Mouse (Mus musculus) urinary bladder, postnatal 25 days (tissue): Measurements from ENCODE around the gene Alpl.

ENCODE experiments used
- DNase-seq: peaks from one replicate; pipeline ENCODE4 v3.0.0; 2022; ENCODE audit warnings: low spot score

The Alpl gene

GRCm38 (mm10) chr4:137770901-137771612 lies 25.1 kb downstream of the Alpl start:
- DNase-seq = peak; percentile 36

- DNase-seq = no peak
Observed at GRCm38 (mm10) chr4:137769635-137770034, 26.5 kb downstream of the Alpl start.

- no peak for DNase-seq
Observed at GRCm38 (mm10) chr4:137768831-137769230, 27.4 kb downstream of the Alpl start.

GRCm38 (mm10) chr4:137768381-137768780 lies 27.8 kb downstream of the Alpl start:
- no peak for DNase-seq

GRCm38 (mm10) chr4:137766365-137766764 lies 29.8 kb downstream of the Alpl start:
- DNase-seq = no peak

GRCm38 (mm10) chr4:137765554-137765971 lies 30.6 kb downstream of the Alpl start:
- DNase-seq = no peak

GRCm38 (mm10) chr4:137764621-137765020 lies 31.6 kb downstream of the Alpl start:
- DNase-seq = no peak

- DNase-seq = peak; percentile 38
Observed at GRCm38 (mm10) chr4:137763920-137764495, 32.2 kb downstream of the Alpl start.

- no peak for DNase-seq
Observed at GRCm38 (mm10) chr4:137762886-137763285, 33.3 kb downstream of the Alpl start.

GRCm38 (mm10) chr4:137754446-137754845 lies 41.7 kb downstream of the Alpl start:
- no peak for DNase-seq

GRCm38 (mm10) chr4:137753199-137753598 lies 43.0 kb downstream of the Alpl start:
- DNase-seq = no peak

- DNase-seq = no peak
Observed at GRCm38 (mm10) chr4:137752471-137752870, 43.7 kb downstream of the Alpl start.

GRCm38 (mm10) chr4:137751717-137752116 lies 44.5 kb downstream of the Alpl start:
- no peak for DNase-seq

GRCm38 (mm10) chr4:137751310-137751709 lies 44.9 kb downstream of the Alpl start:
- DNase-seq = no peak

GRCm38 (mm10) chr4:137750121-137750520 lies 46.1 kb downstream of the Alpl start:
- DNase-seq = no peak

- DNase-seq = no peak
Observed at GRCm38 (mm10) chr4:137749680-137750079, 46.5 kb downstream of the Alpl start.

GRCm38 (mm10) chr4:137748726-137749125 lies 47.5 kb downstream of the Alpl start:
- DNase-seq = no peak

- no peak for DNase-seq
Observed at GRCm38 (mm10) chr4:137747590-137747989, 48.6 kb downstream of the Alpl start.

- DNase-seq = no peak
Observed at GRCm38 (mm10) chr4:137747091-137747490, 49.1 kb downstream of the Alpl start.

GRCm38 (mm10) chr4:137744433-137744918 lies 51.7 kb downstream of the Alpl start:
- no peak for DNase-seq

GRCm38 (mm10) chr4:137743791-137744190 lies 52.4 kb downstream of the Alpl start:
- no peak for DNase-seq

- no peak for DNase-seq
Observed at GRCm38 (mm10) chr4:137740350-137740749, 55.8 kb downstream of the Alpl start.

GRCm38 (mm10) chr4:137739151-137739923 lies 56.8 kb downstream of the Alpl start:
- no peak for DNase-seq
